In the genomic region with DNA sequence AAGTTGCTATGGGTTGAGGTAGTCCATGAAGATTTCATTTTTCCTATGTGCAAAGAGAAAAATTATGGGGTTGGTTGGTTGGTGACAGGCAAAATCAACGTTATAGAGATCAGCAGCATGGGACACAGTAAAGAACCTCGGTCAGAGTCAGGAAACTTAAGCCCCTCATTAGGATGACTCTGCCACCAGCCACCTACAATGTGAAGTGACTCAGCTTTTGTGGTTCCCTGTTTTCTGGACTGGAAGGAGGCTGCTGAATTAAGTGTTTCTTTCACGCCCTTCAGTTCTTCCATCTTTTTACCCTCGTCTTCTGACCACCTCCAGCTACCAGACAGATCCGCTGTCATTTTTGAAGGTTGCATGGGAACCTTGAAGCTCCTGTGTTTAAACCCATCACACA, we compare ENCODE assay signal across 26 mouse cellular contexts. TPM values are rescaled to one million over a fixed set of nuclear protein-coding genes. Genes with fewer than 3 reads are reported as not detected.
DNase-seq lines count a peak whose midpoint lies in the region; ATAC-seq and TF ChIP-seq lines count a peak whose summit lies in the region.
"Had no signal": no experiment of that assay in that cellular context is flagged by ENCODE, and none has a peak within 500 bp of the region (broad histone marks: within the 10 kb centered on the region; RNA-seq: fewer than 3 reads in every experiment).

No protein-coding gene starts in this region.

- no peaks in the 10 kb centered on the region for H3K79me2 ChIP-seq in MEL (ENCODE audit: control insufficient read depth, insufficient read depth, low read length, poor library complexity)

- H3K27ac ChIP-seq in MEL (ENCODE audit: control insufficient read depth, low read depth, low read length), result no peak overlapping the region
- H3K27ac ChIP-seq in kidney, embryonic 14.5 days (ENCODE audit: low read depth, low read length), result no peak overlapping the region
- no peak overlapping the region for H3K27ac ChIP-seq in forebrain, embryonic 15.5 days (replicated peaks)
- H3K27ac ChIP-seq: embryonic facial prominence, embryonic 15.5 days; forebrain, embryonic 13.5 days had no signal

- H3K4me2 ChIP-seq in kidney, embryonic 14.5 days (replicated peaks; ENCODE audit: low read depth, low read length), result no peak overlapping the region
- H3K4me2 ChIP-seq in forebrain, embryonic 15.5 days (replicated peaks), result no peak overlapping the region

- H3K9me3 ChIP-seq in MEL (replicated peaks; ENCODE audit: insufficient read depth, low read length), result no peaks in the 10 kb centered on the region
- no peaks in the 10 kb centered on the region for H3K9me3 ChIP-seq in kidney, embryonic 14.5 days (ENCODE audit: control insufficient read depth, low read length)
- H3K9me3 ChIP-seq in forebrain, embryonic 15.5 days, result no peaks in the 10 kb centered on the region
- H3K9me3 ChIP-seq: embryonic facial prominence, embryonic 13.5 days; embryonic facial prominence, embryonic 15.5 days; forebrain, embryonic 13.5 days; G1E had no signal

- H3K9ac ChIP-seq in MEL (ENCODE audit: control insufficient read depth, low read depth, low read length, poor library complexity, severe bottlenecking), result no peak overlapping the region
- H3K9ac ChIP-seq in kidney, embryonic 14.5 days (ENCODE audit: low read depth, low read length), result no peak overlapping the region
- no peak overlapping the region for H3K9ac ChIP-seq in forebrain, embryonic 15.5 days (replicated peaks)
- H3K9ac ChIP-seq: embryonic facial prominence, embryonic 13.5 days; forebrain, embryonic 13.5 days had no signal

- 87% methylated on average over 5 of the region's 5 CpGs for WGBS in kidney, embryonic 14.5 days
- 80% methylated on average over 5 of the region's 5 CpGs for WGBS in forebrain, embryonic 15.5 days

- no peak for TF ChIP-seq RAD21 in MEL (IDR thresholded peaks at IDR 0.05; ENCODE audit: low read depth, low read length)

- peak; percentile 10 for DNase-seq in MEL (ENCODE audit: low read depth, low spot score)
- DNase-seq in right cerebral cortex, postnatal 25 days, result no peak
- no peak for DNase-seq in left cerebral cortex, adult 9 months (ENCODE audit: low spot score in 2 of 2)
- DNase-seq: adrenal gland, adult 8-10 months; adrenal gland, postnatal 14 days; adrenal gland, postnatal 36 days; B cell, adult 2 months; cerebellum, adult 11-12 months; cerebellum, adult 2 months; cerebellum, adult 9-10 months; cerebellum, postnatal 10 days; cerebellum, postnatal 25 days; embryo, embryonic 11 days had no signal

- no peaks in the 10 kb centered on the region for H3K36me3 ChIP-seq in MEL (ENCODE audit: control insufficient read depth in 1 of 2, insufficient read depth in 2 of 2, low read length in 2 of 2)
- no peaks in the 10 kb centered on the region for H3K36me3 ChIP-seq in kidney, embryonic 14.5 days (ENCODE audit: control insufficient read depth, insufficient read depth, low read length)
- no peaks in the 10 kb centered on the region for H3K36me3 ChIP-seq in forebrain, embryonic 15.5 days
- H3K36me3 ChIP-seq: embryonic facial prominence, embryonic 13.5 days; embryonic facial prominence, embryonic 15.5 days; G1E had no signal

- no peak overlapping the region for H3K4me3 ChIP-seq in MEL (ENCODE audit: control insufficient read depth in 1 of 2, insufficient read depth in 1 of 2, low read depth in 2 of 2, low read length in 2 of 2)
- H3K4me3 ChIP-seq in kidney, embryonic 14.5 days (ENCODE audit: low read length), result no peak overlapping the region
- H3K4me3 ChIP-seq in forebrain, embryonic 15.5 days, result no peak overlapping the region
- H3K4me3 ChIP-seq: forebrain, embryonic 13.5 days had no signal

- no peaks in the 10 kb centered on the region for H3K27me3 ChIP-seq in MEL (ENCODE audit: control insufficient read depth in 1 of 2, insufficient read depth in 2 of 2, low read length in 2 of 2)
- no peaks in the 10 kb centered on the region for H3K27me3 ChIP-seq in kidney, embryonic 14.5 days (ENCODE audit: control insufficient read depth, insufficient read depth, low read length)
- H3K27me3 ChIP-seq in forebrain, embryonic 15.5 days, result 0 out of 2 replicates have a peak, but pooled peaks cover 3% of the 10 kb centered on the region
- H3K27me3 ChIP-seq: CH12.LX; embryonic facial prominence, embryonic 15.5 days; Patski had no signal

- peak; percentile 66 for ATAC-seq in common myeloid progenitor, adult 5-6 weeks (replicated peaks; ENCODE audit: low read depth, poor library complexity, severe bottlenecking)
- peak; percentile 71 to 75 for ATAC-seq in hematopoietic stem cell, adult 5-6 weeks (replicated peaks in 1 of 2; ENCODE audit: insufficient read depth in 1 of 2, low FRiP score in 2 of 2, low TSS enrichment in 1 of 2, low read depth in 1 of 2, poor library complexity in 2 of 2, severe bottlenecking in 2 of 2)
- no peak for ATAC-seq in kidney, embryonic 14.5 days (ENCODE audit: low FRiP score, low TSS enrichment)
- ATAC-seq in forebrain, embryonic 15.5 days (replicated peaks), result no peak
- ATAC-seq: activated CD4-positive, CD25-positive, alpha-beta regulatory T cell, adult 4 months; CD4-positive, CD25-positive, alpha-beta regulatory T cell, adult 4 months; forebrain, embryonic 16.5 days; Patski had no signal

- TF ChIP-seq POLR2A in MEL (IDR thresholded peaks at IDR 0.05; ENCODE audit: control insufficient read depth in 1 of 2, insufficient read depth in 1 of 2, low read depth in 1 of 2, low read length in 2 of 2, poor library complexity in 1 of 2), result no peak

- no peak for TF ChIP-seq EP300 in MEL (IDR thresholded peaks at IDR 0.05; ENCODE audit: low read depth in 1 of 2, low read length in 2 of 2)

- H3K4me1 ChIP-seq in MEL (ENCODE audit: control insufficient read depth in 1 of 2, insufficient read depth in 2 of 2, low read length in 2 of 2), result no peaks in the 10 kb centered on the region
- no peaks in the 10 kb centered on the region; the same call in 1 of the 2 replicates for H3K4me1 ChIP-seq in kidney, embryonic 14.5 days (ENCODE audit: control insufficient read depth, insufficient read depth, low read length)
- peaks cover 9% of the 10 kb centered on the region for H3K4me1 ChIP-seq in forebrain, embryonic 15.5 days
- H3K4me1 ChIP-seq: embryonic facial prominence, embryonic 15.5 days had no signal

- no peak for TF ChIP-seq CTCF in MEL (IDR thresholded peaks at IDR 0.05 in 2 of 3, conservative IDR thresholded peaks at IDR 0.05 in 1 of 3; ENCODE audit: control insufficient read depth in 1 of 3, insufficient read depth in 1 of 3, low read depth in 2 of 3, low read length in 3 of 3, poor library complexity in 1 of 3, severe bottlenecking in 1 of 3)

TF ChIP-seq in MEL, 35 proteins besides CTCF, POLR2A, EP300 and RAD21:
- no peak for TF ChIP-seq ZKSCAN1 (IDR thresholded peaks at IDR 0.05; ENCODE audit: low read depth, low read length)
- TF ChIP-seq TBP (IDR thresholded peaks at IDR 0.05; ENCODE audit: low read depth, low read length), result no peak
- no peak for TF ChIP-seq MEF2A (IDR thresholded peaks at IDR 0.05; ENCODE audit: extremely low read depth, insufficient replicate concordance, low read depth, low read length, poor library complexity, severe bottlenecking)
- TF ChIP-seq KAT2A (conservative IDR thresholded peaks at IDR 0.05; ENCODE audit: low read depth, low read length), result no peak
- TF ChIP-seq MXI1 (IDR thresholded peaks at IDR 0.05; ENCODE audit: low read depth, low read length), result no peak
- TF ChIP-seq UBTF (IDR thresholded peaks at IDR 0.05; ENCODE audit: borderline replicate concordance, insufficient read depth, low read depth, low read length), result no peak
- no peak for TF ChIP-seq CHD2 (IDR thresholded peaks at IDR 0.05; ENCODE audit: low read length)
- no peak for TF ChIP-seq HCFC1 (IDR thresholded peaks at IDR 0.05; ENCODE audit: low read depth, low read length)
- TF ChIP-seq MYB (IDR thresholded peaks at IDR 0.05; ENCODE audit: low read depth, low read length), result no peak
TF ChIP-seq in MEL: peak in this region for 0.

RNA-seq across cellular contexts. Expression of gene Sema3d, which starts 1.2 kb away (rescaled TPM):
- not detected in 2 replicates for total RNA-seq in MEL (2012; rRNA removed)
- polyA plus RNA-seq in MEL (2012; ENCODE audit: insufficient read depth in 1 of 2, insufficient read length in 2 of 2, low read depth in 1 of 2, low replicate concordance in 2 of 2, missing spikeins in 1 of 2), result not detected
- total RNA-seq in common myeloid progenitor, adult 5-6 weeks (2017), result 0.32 and 0.97 TPM in 2 replicates
- 16.8 and 28.8 TPM in 2 replicates for total RNA-seq in hematopoietic stem cell, adult 5-6 weeks (2017)
- 19.9 and 29.7 TPM in 2 replicates for polyA plus RNA-seq in kidney, embryonic 14.5 days (2014; fragmentation: Nextera tagmentation; extraction: Ambion mirVana)
- 1.3 TPM in 2 replicates for polyA plus RNA-seq in forebrain, embryonic 15.5 days (2015; fragmentation: Nextera tagmentation; extraction: Ambion mirVana)
- total RNA-seq: CH12.LX had no signal
- polyA plus RNA-seq: G1E had no signal

Comparison
In these comparisons a context has a peak if more than half of its experiments do, and no peak if none do; other contexts are left out.
1. ATAC-seq: peak in common myeloid progenitor, adult 5-6 weeks (single experiment) and hematopoietic stem cell, adult 5-6 weeks (2 of 2); none in kidney, embryonic 14.5 days (single experiment) and forebrain, embryonic 15.5 days (single experiment).